In the genomic region with DNA sequence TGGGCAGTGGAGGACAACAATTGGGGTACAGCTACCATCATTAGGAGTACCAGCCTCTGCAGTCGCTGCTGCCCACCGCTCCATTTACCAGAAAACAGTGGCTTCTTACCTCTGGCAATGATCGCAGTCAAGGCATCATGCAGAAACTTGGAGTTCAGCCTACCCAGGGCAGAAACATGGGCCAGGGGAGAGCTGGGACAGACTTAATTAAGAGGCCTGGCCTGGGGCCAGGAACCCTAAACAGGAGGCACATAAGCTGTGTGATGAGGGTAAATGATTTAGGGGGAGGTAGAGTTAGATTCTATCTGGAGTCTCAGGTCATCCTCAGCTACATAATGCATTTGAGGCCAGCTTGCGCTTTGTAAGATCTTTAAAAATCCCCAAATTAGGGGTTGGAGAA, we compare ENCODE assay signal across 16 mouse cellular contexts. TPM values are rescaled to one million over a fixed set of nuclear protein-coding genes. Genes with fewer than 3 reads are reported as not detected.
DNase-seq lines count a peak whose midpoint lies in the region; ATAC-seq and TF ChIP-seq lines count a peak whose summit lies in the region.
"Had no signal": no experiment of that assay in that cellular context is flagged by ENCODE, and none has a peak within 500 bp of the region (broad histone marks: within the 10 kb centered on the region; RNA-seq: fewer than 3 reads in every experiment).

No protein-coding gene starts in this region.

- peak overlapping the region; percentile 88 for H3K27ac ChIP-seq in heart, embryonic 15.5 days
- H3K27ac ChIP-seq in midbrain, postnatal 0 days (ENCODE audit: low read depth, low read length), result no peak overlapping the region
- H3K27ac ChIP-seq in midbrain, embryonic 14.5 days (replicated peaks; ENCODE audit: low read depth, low read length), result no peak overlapping the region
- H3K27ac ChIP-seq: embryonic facial prominence, embryonic 15.5 days; limb, embryonic 13.5 days; neural tube, embryonic 15.5 days had no signal

- no peak overlapping the region for H3K4me3 ChIP-seq in heart, embryonic 15.5 days
- no peak overlapping the region for H3K4me3 ChIP-seq in midbrain, postnatal 0 days (ENCODE audit: low read depth, low read length)
- H3K4me3 ChIP-seq in midbrain, embryonic 14.5 days (replicated peaks; ENCODE audit: low read depth, low read length), result no peak overlapping the region
- no peak overlapping the region for H3K4me3 ChIP-seq in myocyte
- H3K4me3 ChIP-seq: embryonic facial prominence, embryonic 15.5 days; limb, embryonic 13.5 days; neural tube, embryonic 15.5 days had no signal

- 87% methylated on average over 4 of the region's 4 CpGs for WGBS in heart, embryonic 15.5 days
- 90% methylated on average over 4 of the region's 4 CpGs for WGBS in midbrain, postnatal 0 days
- WGBS in midbrain, embryonic 14.5 days, result 97% methylated on average over 4 of the region's 4 CpGs

- DNase-seq in cerebellum, adult 9-11 months, result peak; percentile 60
- no peak for DNase-seq in cerebellum, adult 11 months
- no peak for DNase-seq in heart, adult 8-10 months (ENCODE audit: low spot score)
- DNase-seq in midbrain, postnatal 0 days (ENCODE audit: low spot score), result peak; percentile 73
- no peak for DNase-seq in midbrain, embryonic 14.5 days
- no peak for DNase-seq in right cerebral cortex, postnatal 10 days (ENCODE audit: low spot score in 2 of 2)
- DNase-seq: adrenal gland, adult 2 months; kidney, adult 11 months; kidney, postnatal 4 days; retina, postnatal 1 day had no signal

- no peak overlapping the region for H3K4me2 ChIP-seq in heart, embryonic 15.5 days
- H3K4me2 ChIP-seq in midbrain, postnatal 0 days (ENCODE audit: low read depth, low read length, poor library complexity, severe bottlenecking), result no peak overlapping the region
- no peak overlapping the region for H3K4me2 ChIP-seq in midbrain, embryonic 14.5 days (ENCODE audit: low read length)
- H3K4me2 ChIP-seq in myocyte (ENCODE audit: low read depth), result peak overlapping the region; percentile 52
- H3K4me2 ChIP-seq: embryonic facial prominence, embryonic 15.5 days; limb, embryonic 13.5 days; neural tube, embryonic 15.5 days had no signal

- no peaks in the 10 kb centered on the region for H3K9me3 ChIP-seq in heart, embryonic 15.5 days (replicated peaks)
- H3K9me3 ChIP-seq in midbrain, postnatal 0 days (ENCODE audit: low read length), result no peaks in the 10 kb centered on the region
- no peaks in the 10 kb centered on the region for H3K9me3 ChIP-seq in midbrain, embryonic 14.5 days (ENCODE audit: control insufficient read depth, low read length)
- H3K9me3 ChIP-seq: embryonic facial prominence, embryonic 15.5 days; limb, embryonic 13.5 days; neural tube, embryonic 15.5 days had no signal

- TF ChIP-seq POLR2A in myocyte (IDR thresholded peaks at IDR 0.05; ENCODE audit: insufficient read length, low read depth), result no peak

- no peak overlapping the region for H3ac ChIP-seq in myocyte (ENCODE audit: control insufficient read depth, insufficient read length)

- peaks cover 5% of the 10 kb centered on the region for H3K79me2 ChIP-seq in myocyte (ENCODE audit: control insufficient read depth, insufficient read depth)

- no peak overlapping the region for H3K9ac ChIP-seq in heart, embryonic 15.5 days
- H3K9ac ChIP-seq in midbrain, postnatal 0 days (replicated peaks; ENCODE audit: low read length, poor library complexity, severe bottlenecking), result no peak overlapping the region
- H3K9ac ChIP-seq in midbrain, embryonic 14.5 days (replicated peaks; ENCODE audit: low read length), result no peak overlapping the region
- H3K9ac ChIP-seq: embryonic facial prominence, embryonic 15.5 days; limb, embryonic 13.5 days; neural tube, embryonic 15.5 days had no signal

- H3K27me3 ChIP-seq in heart, embryonic 15.5 days, result no peaks in the 10 kb centered on the region
- H3K27me3 ChIP-seq in midbrain, postnatal 0 days (ENCODE audit: insufficient read depth, low read length), result no peaks in the 10 kb centered on the region
- no peaks in the 10 kb centered on the region for H3K27me3 ChIP-seq in midbrain, embryonic 14.5 days (ENCODE audit: control insufficient read depth, insufficient read depth, low read length)
- no peaks in the 10 kb centered on the region for H3K27me3 ChIP-seq in myocyte (ENCODE audit: control insufficient read depth, insufficient read depth, insufficient read length)
- H3K27me3 ChIP-seq: embryonic facial prominence, embryonic 15.5 days; limb, embryonic 13.5 days; neural tube, embryonic 15.5 days had no signal

- peaks cover 38% of the 10 kb centered on the region for H3K4me1 ChIP-seq in heart, embryonic 15.5 days (replicated peaks)
- H3K4me1 ChIP-seq in midbrain, postnatal 0 days (ENCODE audit: insufficient read depth, low read length), result peaks cover 4% of the 10 kb centered on the region; the same call in 1 of the 2 replicates
- peaks cover 6% of the 10 kb centered on the region; the same call in 1 of the 2 replicates for H3K4me1 ChIP-seq in midbrain, embryonic 14.5 days (ENCODE audit: control insufficient read depth, insufficient read depth, low read length)

- H3K36me3 ChIP-seq in heart, embryonic 15.5 days, result peaks cover 51% of the 10 kb centered on the region
- H3K36me3 ChIP-seq in midbrain, postnatal 0 days (ENCODE audit: insufficient read depth, low read length), result peaks cover 29% of the 10 kb centered on the region
- peaks cover 66% of the 10 kb centered on the region for H3K36me3 ChIP-seq in midbrain, embryonic 14.5 days (ENCODE audit: control insufficient read depth, insufficient read depth, low read length)
- peaks cover 20% of the 10 kb centered on the region for H3K36me3 ChIP-seq in myocyte (ENCODE audit: control insufficient read depth, insufficient read depth)

- TF ChIP-seq CTCF in midbrain, postnatal 0 days (IDR thresholded peaks at IDR 0.05), result no peak

- ATAC-seq in heart, embryonic 15.5 days (replicated peaks; ENCODE audit: insufficient number of reproducible peaks, insufficient read depth, low FRiP score, low read depth), result no peak
- ATAC-seq in midbrain, postnatal 0 days (ENCODE audit: low FRiP score), result no peak
- no peak for ATAC-seq in midbrain, embryonic 14.5 days (ENCODE audit: low FRiP score, low TSS enrichment)
- ATAC-seq: midbrain, embryonic 16.5 days had no signal

TF ChIP-seq in myocyte, 11 proteins besides CTCF, POLR2A, EP300 and RAD21 (continues in another document):
- TF ChIP-seq TCF3 (IDR thresholded peaks at IDR 0.05; ENCODE audit: insufficient read length, low read depth) (no peak), POLR2AphosphoS2 (IDR thresholded peaks at IDR 0.05; ENCODE audit: insufficient read length, low read depth) (no peak), MYOG (IDR thresholded peaks at IDR 0.05; ENCODE audit: control insufficient read depth in 1 of 3, insufficient read depth in 1 of 3, insufficient read length in 2 of 3, low read depth in 2 of 3) (no peak), MYOD1 (IDR thresholded peaks at IDR 0.05; ENCODE audit: control insufficient read depth in 1 of 3, insufficient read length in 2 of 3, low read depth in 2 of 3) (no peak), USF1 (IDR thresholded peaks at IDR 0.05; ENCODE audit: low read depth) (no peak), E2F4 (IDR thresholded peaks at IDR 0.05; ENCODE audit: insufficient read depth) (no peak), CEBPB (IDR thresholded peaks at IDR 0.05; ENCODE audit: insufficient read depth, poor library complexity, severe bottlenecking) (no peak), TCF12 (IDR thresholded peaks at IDR 0.05; ENCODE audit: insufficient read depth, poor library complexity, severe bottlenecking) (no peak), MAX (IDR thresholded peaks at IDR 0.05; ENCODE audit: low read depth) (no peak), REST (IDR thresholded peaks at IDR 0.05; ENCODE audit: insufficient read depth, insufficient read length) (no peak)

RNA-seq across cellular contexts. Expression of a gene that starts 3.4 kb away (rescaled TPM):
- 75.2 and 80.6 TPM in 2 replicates for polyA plus RNA-seq in heart, embryonic 15.5 days (2015; fragmentation: Nextera tagmentation; extraction: Ambion mirVana)
- total RNA-seq in heart, adult 8-10 months (2022), result 100 to 1,000 TPM; 127 to 162 (median 147) TPM
- total RNA-seq in midbrain, postnatal 0 days (2014; rRNA removed), result 60.5 and 71.9 TPM in 2 replicates
- 57.2 and 61.2 TPM in 2 replicates for polyA plus RNA-seq in midbrain, postnatal 0 days (2015; fragmentation: Nextera tagmentation; extraction: Ambion mirVana)
- 53.5 and 56.5 TPM in 2 replicates for polyA plus RNA-seq in midbrain, embryonic 14.5 days (2014; fragmentation: Nextera tagmentation; extraction: Ambion mirVana)
- 89.6 TPM for polyA plus RNA-seq in myocyte (2012; fragmentation: generic; extraction: Trizol)

RNA-seq across cellular contexts. Expression of a gene that starts 11.6 kb away (rescaled TPM):
- polyA plus RNA-seq in heart, embryonic 15.5 days (2015; fragmentation: Nextera tagmentation; extraction: Ambion mirVana), result 47.3 and 56.0 TPM in 2 replicates
- 10 to 100 TPM; 25.0 to 31.1 (median 25.3) TPM for total RNA-seq in heart, adult 8-10 months (2022)
- total RNA-seq in midbrain, postnatal 0 days (2014; rRNA removed), result 34.5 and 47.4 TPM in 2 replicates
- polyA plus RNA-seq in midbrain, postnatal 0 days (2015; fragmentation: Nextera tagmentation; extraction: Ambion mirVana), result 41.1 and 41.2 TPM in 2 replicates
- polyA plus RNA-seq in midbrain, embryonic 14.5 days (2014; fragmentation: Nextera tagmentation; extraction: Ambion mirVana), result 48.2 TPM in 2 replicates
- polyA plus RNA-seq in myocyte (2012; fragmentation: generic; extraction: Trizol), result 38.3 TPM

RNA-seq across cellular contexts. Expression of a gene that starts 11.9 kb away (rescaled TPM):
- 10.6 and 15.1 TPM in 2 replicates for polyA plus RNA-seq in heart, embryonic 15.5 days (2015; fragmentation: Nextera tagmentation; extraction: Ambion mirVana)
- 10 to 100 TPM in 3 of 4 experiments, 1 to 10 TPM in 1; 9.5 to 11.6 (median 10.8) TPM for total RNA-seq in heart, adult 8-10 months (2022)
- 20.6 and 29.7 TPM in 2 replicates for total RNA-seq in midbrain, postnatal 0 days (2014; rRNA removed)
- polyA plus RNA-seq in midbrain, postnatal 0 days (2015; fragmentation: Nextera tagmentation; extraction: Ambion mirVana), result 24.8 and 25.6 TPM in 2 replicates
- polyA plus RNA-seq in midbrain, embryonic 14.5 days (2014; fragmentation: Nextera tagmentation; extraction: Ambion mirVana), result 23.8 and 24.1 TPM in 2 replicates
- polyA plus RNA-seq in myocyte (2012; fragmentation: generic; extraction: Trizol), result 14.4 TPM

RNA-seq across cellular contexts. Expression of a gene that starts 28.1 kb away (rescaled TPM):
- 1,248 and 1,820 TPM in 2 replicates for polyA plus RNA-seq in heart, embryonic 15.5 days (2015; fragmentation: Nextera tagmentation; extraction: Ambion mirVana)
- 1,000 to 10,000 TPM; 2,249 to 2,640 (median 2,421) TPM for total RNA-seq in heart, adult 8-10 months (2022)
- 250 and 266 TPM in 2 replicates for total RNA-seq in midbrain, postnatal 0 days (2014; rRNA removed)
- polyA plus RNA-seq in midbrain, postnatal 0 days (2015; fragmentation: Nextera tagmentation; extraction: Ambion mirVana), result 1,115 and 1,120 TPM in 2 replicates
- polyA plus RNA-seq in midbrain, embryonic 14.5 days (2014; fragmentation: Nextera tagmentation; extraction: Ambion mirVana), result 832 and 924 TPM in 2 replicates
- 780 TPM for polyA plus RNA-seq in myocyte (2012; fragmentation: generic; extraction: Trizol)

RNA-seq across cellular contexts. Expression of a gene that starts 40.1 kb away (rescaled TPM):
- 14.3 and 21.3 TPM in 2 replicates for polyA plus RNA-seq in heart, embryonic 15.5 days (2015; fragmentation: Nextera tagmentation; extraction: Ambion mirVana)
- 10 to 100 TPM in 2 of 4 experiments, 1 to 10 TPM in 2; 6.9 to 11.9 (median 10.0) TPM for total RNA-seq in heart, adult 8-10 months (2022)
- total RNA-seq in midbrain, postnatal 0 days (2014; rRNA removed), result 18.9 and 23.3 TPM in 2 replicates
- 17.4 and 19.9 TPM in 2 replicates for polyA plus RNA-seq in midbrain, postnatal 0 days (2015; fragmentation: Nextera tagmentation; extraction: Ambion mirVana)
- polyA plus RNA-seq in midbrain, embryonic 14.5 days (2014; fragmentation: Nextera tagmentation; extraction: Ambion mirVana), result 12.5 and 20.4 TPM in 2 replicates
- 12.2 TPM for polyA plus RNA-seq in myocyte (2012; fragmentation: generic; extraction: Trizol)

Comparison
In these comparisons a context has a peak if more than half of its experiments do, and no peak if none do; other contexts are left out.
1. DNase-seq: peak in cerebellum, adult 9-11 months (single experiment) and midbrain, postnatal 0 days (single experiment); none in cerebellum, adult 11 months (single experiment), heart, adult 8-10 months (single experiment), midbrain, embryonic 14.5 days (single experiment) and right cerebral cortex, postnatal 10 days (0 of 2).